Mouse (Mus musculus) E14TG2a.4 (cell line): ENCODE measurements around the gene Zc3h7a.

Experiments
- CTCF ChIP-seq: conservative IDR thresholded peaks from 2 replicates; pipeline ENCODE4 v1.5.1; 2014; ENCODE audit warnings: low read length
- NANOG ChIP-seq: IDR thresholded peaks from 2 replicates; pipeline ENCODE4 v1.6.1; 2014; ENCODE audit warnings: borderline replicate concordance, low read length, mixed read lengths

- TF ChIP-seq CTCF, result no peak
- TF ChIP-seq NANOG, result no peak
Measured at GRCm38 (mm10) chr16:11097301-11097700, 78.9 kb downstream of the Zc3h7a start.
